Mouse (Mus musculus) MEL (cell line): ENCODE measurements around the gene Ccdc146.
A peak's percentile ranks its signal among the peaks of the same experiment; 100 is the strongest.

ENCODE experiments used
- CTCF ChIP-seq, 3 experiments: IDR thresholded peaks in 2 of 3; conservative IDR thresholded peaks in 1 of 3; 2 replicates each; pipeline ENCODE4 v1.5.1; 2011 to 2012; ENCODE audit warnings: low read length in 3 of 3, low read depth in 2 of 3, mild to moderate bottlenecking in 2 of 3, improper control_type of control experiment in 1 of 3, inconsistent platforms in 1 of 3, mixed read lengths in 1 of 3, moderate library complexity in 1 of 3; ENCODE audit not compliant: control insufficient read depth in 1 of 3, insufficient read depth in 1 of 3, poor library complexity in 1 of 3, severe bottlenecking in 1 of 3
- EP300 ChIP-seq, 2 experiments: IDR thresholded peaks; 2 replicates each; pipeline ENCODE4 v1.6.1; 2011; ENCODE audit warnings: improper control_type of control experiment in 2 of 2, low read length in 2 of 2, low read depth in 1 of 2, mild to moderate bottlenecking in 1 of 2
- HCFC1 ChIP-seq: IDR thresholded peaks from 2 replicates; pipeline ENCODE4 v1.6.1; 2012; ENCODE audit warnings: low read depth, mild to moderate bottlenecking, inconsistent platforms, low read length, improper control_type of control experiment, moderate library complexity
- MAFK ChIP-seq: IDR thresholded peaks from 2 replicates; pipeline ENCODE4 v1.6.1; 2011; ENCODE audit warnings: low read depth, mild to moderate bottlenecking, low read length, improper control_type of control experiment, borderline replicate concordance
- MYC ChIP-seq: IDR thresholded peaks from 2 replicates; pipeline ENCODE4 v1.6.1; 2011; ENCODE audit warnings: low read depth, mild to moderate bottlenecking, low read length, improper control_type of control experiment, moderate library complexity
- RCOR1 ChIP-seq: IDR thresholded peaks from 2 replicates; pipeline ENCODE4 v1.6.1; 2012; ENCODE audit warnings: low read depth, mild to moderate bottlenecking, inconsistent platforms, low read length, improper control_type of control experiment
- TAL1 ChIP-seq: IDR thresholded peaks from 2 replicates; pipeline ENCODE4 v1.6.1; 2012; ENCODE audit warnings: mild to moderate bottlenecking, inconsistent platforms, low read length, moderate library complexity, mixed read lengths
- USF1 ChIP-seq: IDR thresholded peaks from 2 replicates; pipeline ENCODE4 v1.6.1; 2014; ENCODE audit warnings: low read depth, mild to moderate bottlenecking, inconsistent platforms, low read length, improper control_type of control experiment, moderate library complexity

- TF ChIP-seq USF1: no peak
- TF ChIP-seq CTCF (IDR thresholded peaks at IDR 0.05 in 2 of 3, conservative IDR thresholded peaks at IDR 0.05 in 1 of 3; ENCODE audit: control insufficient read depth in 1 of 3, insufficient read depth in 1 of 3, low read depth in 2 of 3, low read length in 3 of 3, poor library complexity in 1 of 3, severe bottlenecking in 1 of 3): no peak
- peak; percentile 80 to 83 for TF ChIP-seq EP300 (IDR thresholded peaks at IDR 0.05; ENCODE audit: low read depth in 1 of 2, low read length in 2 of 2)
- TF ChIP-seq RCOR1: peak; percentile 70
- no peak for TF ChIP-seq HCFC1
- no peak for TF ChIP-seq MYC
- peak; percentile 46; the same call in 1 of the 2 replicates for TF ChIP-seq TAL1
- TF ChIP-seq MAFK: no peak
These were observed 168.8 kb downstream of the Ccdc146 start for GRCm38 (mm10) chr5:21255551-21256132.
